Mouse (Mus musculus): ENCODE measurements at regions not wholly inside any gene's neighbourhood (a gene's known extent, or its start where the extent isn't known, plus 50 kb on each side); places are given as distances from the start of the nearest gene placed in this dataset.

- Histone ChIP-seq H3K27ac (no peak overlapping the region), H3K36me3 (no peaks in the 10 kb centered on the region), H3K9me3 (no peaks in the 10 kb centered on the region), H3K4me3 (no peak overlapping the region), H3K27me3 (ENCODE audit: insufficient read depth, poor library complexity, severe bottlenecking) (no peaks in the 10 kb centered on the region), H3K4me1 (no peaks in the 10 kb centered on the region)
- no peak for DNase-seq (ENCODE audit: low spot score)
- 78% methylated on average over 3 of the region's 3 CpGs for WGBS
Observed at GRCm38 (mm10) chr7:124803101-124803500, 641.4 kb upstream of the Kdm8 start.

GRCm38 (mm10) chr7:124834692-124835091 lies 609.8 kb upstream of the Kdm8 start:
- Histone ChIP-seq H3K27me3 (ENCODE audit: insufficient read depth, poor library complexity, severe bottlenecking) (no peaks in the 10 kb centered on the region), H3K27ac (no peak overlapping the region), H3K4me1 (no peaks in the 10 kb centered on the region), H3K4me3 (no peak overlapping the region), H3K9me3 (no peaks in the 10 kb centered on the region), H3K36me3 (no peaks in the 10 kb centered on the region)
- DNase-seq (ENCODE audit: low spot score) = no peak

GRCm38 (mm10) chr7:124836531-124836930 lies 607.9 kb upstream of the Kdm8 start:
- 76% methylated on average over 3 of the region's 3 CpGs for WGBS
- Histone ChIP-seq H3K27ac (no peak overlapping the region), H3K9me3 (no peaks in the 10 kb centered on the region), H3K27me3 (ENCODE audit: insufficient read depth, poor library complexity, severe bottlenecking) (no peaks in the 10 kb centered on the region), H3K36me3 (no peaks in the 10 kb centered on the region), H3K4me3 (no peak overlapping the region), H3K4me1 (no peaks in the 10 kb centered on the region)
- DNase-seq (ENCODE audit: low spot score) = no peak

- Histone ChIP-seq H3K4me1 (no peaks in the 10 kb centered on the region), H3K9me3 (no peaks in the 10 kb centered on the region), H3K27me3 (ENCODE audit: insufficient read depth, poor library complexity, severe bottlenecking) (no peaks in the 10 kb centered on the region), H3K36me3 (no peaks in the 10 kb centered on the region), H3K27ac (no peak overlapping the region), H3K4me3 (no peak overlapping the region)
- 66% methylated on average over 5 of the region's 5 CpGs for WGBS
- DNase-seq (ENCODE audit: low spot score) = no peak
Observed at GRCm38 (mm10) chr7:124855056-124855455, 589.4 kb upstream of the Kdm8 start.

- Histone ChIP-seq H3K36me3 (no peaks in the 10 kb centered on the region), H3K4me1 (no peaks in the 10 kb centered on the region), H3K4me3 (no peak overlapping the region), H3K9me3 (no peaks in the 10 kb centered on the region), H3K27me3 (ENCODE audit: insufficient read depth, poor library complexity, severe bottlenecking) (no peaks in the 10 kb centered on the region), H3K27ac (no peak overlapping the region)
- WGBS = 74% methylated on average over 3 of the region's 3 CpGs
- DNase-seq (ENCODE audit: low spot score) = no peak
Observed at GRCm38 (mm10) chr7:124857106-124857505, 587.4 kb upstream of the Kdm8 start.

- Histone ChIP-seq H3K4me1 (no peaks in the 10 kb centered on the region), H3K27ac (no peak overlapping the region), H3K9me3 (no peaks in the 10 kb centered on the region), H3K27me3 (ENCODE audit: insufficient read depth, poor library complexity, severe bottlenecking) (no peaks in the 10 kb centered on the region), H3K4me3 (no peak overlapping the region), H3K36me3 (no peaks in the 10 kb centered on the region)
- 81% methylated on average over 2 of the region's 2 CpGs for WGBS
- DNase-seq (ENCODE audit: low spot score) = no peak
Observed at GRCm38 (mm10) chr7:124861397-124861796, 583.1 kb upstream of the Kdm8 start.

- Histone ChIP-seq H3K27me3 (ENCODE audit: insufficient read depth, poor library complexity, severe bottlenecking) (no peaks in the 10 kb centered on the region), H3K36me3 (no peaks in the 10 kb centered on the region), H3K4me3 (no peak overlapping the region), H3K4me1 (no peaks in the 10 kb centered on the region), H3K9me3 (no peaks in the 10 kb centered on the region), H3K27ac (no peak overlapping the region)
- DNase-seq (ENCODE audit: low spot score) = no peak
- 57% methylated on average over 6 of the region's 6 CpGs for WGBS
Observed at GRCm38 (mm10) chr7:124868133-124868603, 576.3 kb upstream of the Kdm8 start.

GRCm38 (mm10) chr7:124868621-124869020 lies 575.9 kb upstream of the Kdm8 start:
- no peak overlapping the region for H3K4me3 ChIP-seq
- 65% methylated on average over 3 of the region's 3 CpGs for WGBS
- no peak overlapping the region for H3K27ac ChIP-seq
- H3K27me3 ChIP-seq (ENCODE audit: insufficient read depth, poor library complexity, severe bottlenecking) = no peaks in the 10 kb centered on the region
- H3K9me3 ChIP-seq = no peaks in the 10 kb centered on the region
- no peak for DNase-seq (ENCODE audit: low spot score)
- H3K36me3 ChIP-seq = no peaks in the 10 kb centered on the region
- H3K4me1 ChIP-seq = no peaks in the 10 kb centered on the region

- Histone ChIP-seq H3K4me1 (no peaks in the 10 kb centered on the region), H3K27ac (no peak overlapping the region), H3K4me3 (no peak overlapping the region), H3K27me3 (ENCODE audit: insufficient read depth, poor library complexity, severe bottlenecking) (no peaks in the 10 kb centered on the region), H3K36me3 (no peaks in the 10 kb centered on the region), H3K9me3 (no peaks in the 10 kb centered on the region)
- DNase-seq (ENCODE audit: low spot score) = no peak
- 79% methylated on average over 6 of the region's 6 CpGs for WGBS
Observed at GRCm38 (mm10) chr7:124880771-124881170, 563.7 kb upstream of the Kdm8 start.

- no peaks in the 10 kb centered on the region for H3K9me3 ChIP-seq
- no peak for DNase-seq (ENCODE audit: low spot score)
- no peaks in the 10 kb centered on the region for H3K27me3 ChIP-seq (ENCODE audit: insufficient read depth, poor library complexity, severe bottlenecking)
- no peak overlapping the region for H3K4me3 ChIP-seq
- H3K27ac ChIP-seq = no peak overlapping the region
- no peaks in the 10 kb centered on the region for H3K36me3 ChIP-seq
- no peaks in the 10 kb centered on the region for H3K4me1 ChIP-seq
- WGBS = 77% methylated on average over 5 of the region's 5 CpGs
Observed at GRCm38 (mm10) chr7:124907233-124907632, 537.2 kb upstream of the Kdm8 start.

GRCm38 (mm10) chr7:124907662-124908296 lies 536.7 kb upstream of the Kdm8 start:
- Histone ChIP-seq H3K27me3 (ENCODE audit: insufficient read depth, poor library complexity, severe bottlenecking) (no peaks in the 10 kb centered on the region), H3K9me3 (no peaks in the 10 kb centered on the region), H3K27ac (no peak overlapping the region), H3K4me1 (no peaks in the 10 kb centered on the region), H3K36me3 (no peaks in the 10 kb centered on the region), H3K4me3 (no peak overlapping the region)
- no peak for DNase-seq (ENCODE audit: low spot score)
- WGBS = 81% methylated on average over 5 of the region's 5 CpGs

- Histone ChIP-seq H3K36me3 (no peaks in the 10 kb centered on the region), H3K4me1 (no peaks in the 10 kb centered on the region), H3K4me3 (no peak overlapping the region), H3K27ac (no peak overlapping the region), H3K9me3 (no peaks in the 10 kb centered on the region), H3K27me3 (ENCODE audit: insufficient read depth, poor library complexity, severe bottlenecking) (no peaks in the 10 kb centered on the region)
- DNase-seq (ENCODE audit: low spot score) = no peak
- WGBS = 84% methylated on average over 5 of the region's 5 CpGs
Observed at GRCm38 (mm10) chr7:124914061-124914460, 530.4 kb upstream of the Kdm8 start.

GRCm38 (mm10) chr7:124914479-124914878 lies 530.0 kb upstream of the Kdm8 start:
- Histone ChIP-seq H3K4me3 (no peak overlapping the region), H3K36me3 (no peaks in the 10 kb centered on the region), H3K9me3 (no peaks in the 10 kb centered on the region), H3K4me1 (no peaks in the 10 kb centered on the region), H3K27ac (no peak overlapping the region), H3K27me3 (ENCODE audit: insufficient read depth, poor library complexity, severe bottlenecking) (no peaks in the 10 kb centered on the region)
- 77% methylated on average over 4 of the region's 4 CpGs for whole genome bisulfite sequencing
- DNase-seq (ENCODE audit: low spot score) = no peak

GRCm38 (mm10) chr7:124914972-124915371 lies 529.5 kb upstream of the Kdm8 start:
- Histone ChIP-seq H3K27me3 (ENCODE audit: insufficient read depth, poor library complexity, severe bottlenecking) (no peaks in the 10 kb centered on the region), H3K27ac (no peak overlapping the region), H3K36me3 (no peaks in the 10 kb centered on the region), H3K4me3 (no peak overlapping the region), H3K9me3 (no peaks in the 10 kb centered on the region), H3K4me1 (no peaks in the 10 kb centered on the region)
- 72% methylated on average over 6 of the region's 6 CpGs for WGBS
- DNase-seq (ENCODE audit: low spot score) = no peak

Data from heart, embryonic 10.5 days (tissue).